Mouse (Mus musculus) thymus, adult 2 months (tissue): ENCODE measurements around the gene Hgfac. TPM values are rescaled to one million over a fixed set of nuclear protein-coding genes. Genes with fewer than 3 reads are reported as not detected.

Source experiments
- DNase-seq: peaks from one replicate; pipeline ENCODE4 v3.0.0; 2021
- H3K27ac ChIP-seq: fragments of 200-500 bp; 2 replicates; pipeline ENCODE4 v1.5.1; 2012; ENCODE audit warnings: low read length, control low read depth; ENCODE audit not compliant: control insufficient read depth, insufficient read depth
- H3K27me3 ChIP-seq: fragments of 200-500 bp; 2 replicates; pipeline ENCODE4 v1.6.1; 2012; ENCODE audit warnings: mild to moderate bottlenecking, low read length, moderate library complexity, mixed read lengths; ENCODE audit not compliant: control insufficient read depth, insufficient read depth
- H3K36me3 ChIP-seq: fragments of 200-500 bp; 2 replicates; pipeline ENCODE4 v1.6.1; 2012; ENCODE audit warnings: mild to moderate bottlenecking, low read length, moderate library complexity; ENCODE audit not compliant: control insufficient read depth, insufficient read depth
- H3K4me1 ChIP-seq: fragments of 200-500 bp; replicated peaks from 2 replicates; pipeline ENCODE4 v1.6.1; 2012; ENCODE audit warnings: low read length; ENCODE audit not compliant: control insufficient read depth, insufficient read depth
- H3K4me3 ChIP-seq: fragments of 200-500 bp; 2 replicates; pipeline ENCODE4 v1.5.1; 2012; ENCODE audit warnings: mild to moderate bottlenecking, low read length, control low read depth, moderate library complexity; ENCODE audit not compliant: control insufficient read depth, insufficient read depth
- CTCF ChIP-seq: fragments of 200-500 bp; IDR thresholded peaks from 2 replicates; pipeline ENCODE4 v1.5.1; 2012; ENCODE audit warnings: mild to moderate bottlenecking, control low read depth, low read length, moderate library complexity, borderline replicate concordance; ENCODE audit not compliant: control insufficient read depth, poor library complexity, insufficient read depth; ENCODE audit errors: extremely low read depth
- POLR2A ChIP-seq: fragments of 200-500 bp; IDR thresholded peaks from 2 replicates; pipeline ENCODE4 v1.6.1; 2012; ENCODE audit warnings: mild to moderate bottlenecking, low read length, control low read depth, moderate library complexity; ENCODE audit not compliant: control insufficient read depth, poor library complexity, insufficient read depth; ENCODE audit errors: extremely low read depth
- WGBS: fragments of 180-500 bp; shearing (Covaris S2); methylation state at CpG from one replicate; pipeline ENCODE4 v1.1.7; 2018; 5-methylcytosine and 5-hydroxymethylcytosine counted together
- polyA plus RNA-seq: library from polyadenylated mRNA; depleted of rRNA; stranded (reverse); fragments of >200 nt; gene quantifications from 2 replicates; pipeline ENCODE4 v1.2.3, GENCODE M21; 2012

The Hgfac gene
- polyA plus RNA-seq, 1 experiment, result 5.7 TPM

DNA sequence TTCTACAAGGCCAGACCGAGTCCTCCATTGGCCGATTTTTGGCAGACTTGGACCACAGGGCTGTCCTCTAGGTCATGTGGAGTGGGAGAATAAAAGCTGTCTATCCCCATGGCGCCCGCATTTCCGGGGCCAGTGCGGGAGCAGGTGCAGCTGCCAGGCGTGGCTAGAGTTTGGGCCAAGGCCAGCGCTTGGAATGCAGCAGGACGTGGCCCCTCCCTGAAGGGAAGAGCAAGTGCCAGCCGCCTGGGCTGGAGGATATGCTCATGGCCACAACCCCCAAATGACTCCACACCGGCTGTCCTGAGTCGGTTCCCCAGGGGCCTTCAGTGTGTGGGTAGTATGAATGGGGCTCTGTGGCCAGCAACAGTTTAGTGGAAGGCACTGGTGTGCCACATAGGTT, 13.8 kb downstream of the Hgfac start:
- peaks cover 4% of the 10 kb centered on the region for H3K4me1 ChIP-seq

DNA sequence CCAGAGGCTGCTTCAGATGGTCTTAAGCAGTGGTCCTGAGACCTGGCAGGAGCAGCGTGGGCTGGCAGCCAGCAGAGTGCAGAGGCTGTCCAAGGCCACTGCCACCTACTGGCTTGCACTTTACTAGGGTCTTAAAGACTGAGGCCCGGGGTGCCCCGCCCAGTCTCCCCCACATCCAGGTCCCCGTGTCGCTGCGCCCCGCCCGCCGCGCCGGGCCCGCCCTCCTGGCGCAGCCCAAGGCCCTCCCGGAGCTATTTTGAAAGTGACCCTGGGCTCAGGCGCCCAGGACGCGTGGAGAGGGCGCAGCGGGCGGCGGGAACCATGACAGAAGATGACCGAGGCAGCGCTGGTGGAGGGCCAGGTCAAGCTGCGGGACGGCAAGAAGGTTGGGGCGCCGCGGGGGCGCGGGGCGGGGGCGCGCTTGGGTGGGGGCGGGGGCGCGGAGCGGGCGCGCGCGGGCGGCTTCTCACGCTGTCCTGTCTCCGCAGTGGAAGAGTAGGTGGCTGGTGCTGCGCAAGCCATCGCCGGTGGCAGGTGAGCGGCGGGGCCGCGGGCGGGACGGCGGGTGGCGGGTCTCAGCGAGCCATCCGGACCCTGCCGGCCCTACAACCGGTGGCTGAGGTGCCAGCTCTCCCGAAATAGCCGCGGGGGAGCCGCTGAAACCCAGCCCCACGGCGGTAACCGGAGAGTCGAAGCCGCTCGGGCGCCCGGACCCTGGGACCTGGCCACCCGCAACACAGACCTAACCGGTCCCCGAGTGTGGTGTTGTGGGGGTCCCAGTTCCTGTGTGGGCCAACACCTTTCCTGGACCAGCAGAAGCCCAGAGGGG, 15.5 kb downstream of the Hgfac start, which contains the start of gene Dok7:
TSS of gene Dok7 (plus strand) at position 163 of the 829 bp plus-strand sequence.
- Histone ChIP-seq H3K27ac (no peak within 1 kb of the TSS), H3K27me3 (peaks cover 3% of the 10 kb centered on the region; the same call in 1 of the 2 replicates)
- WGBS, result 1% methylated on average over 70 of the region's 74 CpGs

More for the DNA sequence above, 13.8 kb downstream of the Hgfac start:
- 86% methylated on average over 12 of the region's 12 CpGs for WGBS
- Histone ChIP-seq H3K36me3 (no peaks in the 10 kb centered on the region), H3K4me3 (no peak overlapping the region), H3K27ac (no peak overlapping the region), H3K27me3 (peaks cover 3% of the 10 kb centered on the region; the same call in 1 of the 2 replicates)
- DNase-seq, result no peak
- TF ChIP-seq CTCF (no peak), POLR2A (no peak)

DNA sequence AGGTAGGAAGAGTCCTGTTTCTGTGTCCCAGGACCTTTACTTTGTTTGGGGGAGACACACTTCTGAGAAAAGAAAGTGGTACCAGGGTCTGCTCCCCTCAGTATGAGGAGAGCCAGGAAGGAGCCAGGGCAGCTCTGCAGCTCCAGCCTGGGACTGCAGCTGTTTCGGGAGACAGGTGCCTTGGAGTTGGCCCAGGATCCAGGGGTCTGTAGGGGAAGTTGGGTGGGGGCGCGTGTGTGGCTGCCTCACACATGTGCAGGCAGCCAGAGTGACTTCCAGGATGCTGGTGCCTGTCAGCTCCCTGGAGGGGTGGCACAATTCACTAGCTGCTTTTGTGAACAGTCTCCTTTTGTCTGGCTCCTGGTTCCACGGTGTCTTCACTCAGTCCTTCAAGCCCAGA, 16.3 kb downstream of the Hgfac start:
- Histone ChIP-seq H3K4me1 (peaks cover 4% of the 10 kb centered on the region), H3K36me3 (no peaks in the 10 kb centered on the region), H3K27ac (no peak overlapping the region), H3K4me3 (no peak overlapping the region), H3K27me3 (peaks cover 3% of the 10 kb centered on the region; the same call in 1 of the 2 replicates)
- WGBS, result 27% methylated on average over 4 of the region's 4 CpGs
- TF ChIP-seq CTCF, result no peak
- TF ChIP-seq POLR2A, result no peak
- DNase-seq, result no peak

More for the DNA sequence above, 15.5 kb downstream of the Hgfac start, which contains the start of gene Dok7:
- peak; percentile 61 for DNase-seq
- Histone ChIP-seq H3K4me3 (peak within 1 kb of the TSS; percentile 57), H3K4me1 (peaks cover 4% of the 10 kb centered on the region), H3K36me3 (no peaks in the 10 kb centered on the region)
- TF ChIP-seq POLR2A, result no peak
- TF ChIP-seq CTCF, result no peak

DNA sequence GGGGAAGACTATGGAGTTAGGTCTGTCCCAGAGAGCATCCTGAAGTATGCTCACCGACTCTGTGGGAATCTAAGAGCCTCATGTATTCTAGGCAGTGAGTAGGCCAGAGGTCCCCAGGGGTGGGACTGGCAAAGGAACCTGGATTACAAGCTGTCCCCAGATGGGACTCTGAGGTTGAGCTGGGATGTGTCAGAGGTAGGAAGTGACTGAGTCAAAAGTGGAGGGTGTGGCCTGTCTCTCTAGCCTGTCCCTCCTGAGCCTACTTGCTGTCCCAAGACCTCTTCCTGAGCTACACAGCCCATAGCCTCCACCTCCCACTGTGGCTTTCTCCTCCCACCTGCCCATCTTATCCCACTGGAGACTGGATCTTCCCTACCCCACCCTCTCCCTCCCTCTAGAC, 16.9 kb downstream of the Hgfac start:
- WGBS, result 90% methylated on average over 1 of the region's 1 CpGs
- Histone ChIP-seq H3K4me3 (no peak overlapping the region), H3K27ac (no peak overlapping the region), H3K4me1 (peaks cover 4% of the 10 kb centered on the region), H3K36me3 (no peaks in the 10 kb centered on the region), H3K27me3 (peaks cover 3% of the 10 kb centered on the region; the same call in 1 of the 2 replicates)
- DNase-seq, result no peak
- no peak for TF ChIP-seq CTCF
- TF ChIP-seq POLR2A, result no peak

DNA sequence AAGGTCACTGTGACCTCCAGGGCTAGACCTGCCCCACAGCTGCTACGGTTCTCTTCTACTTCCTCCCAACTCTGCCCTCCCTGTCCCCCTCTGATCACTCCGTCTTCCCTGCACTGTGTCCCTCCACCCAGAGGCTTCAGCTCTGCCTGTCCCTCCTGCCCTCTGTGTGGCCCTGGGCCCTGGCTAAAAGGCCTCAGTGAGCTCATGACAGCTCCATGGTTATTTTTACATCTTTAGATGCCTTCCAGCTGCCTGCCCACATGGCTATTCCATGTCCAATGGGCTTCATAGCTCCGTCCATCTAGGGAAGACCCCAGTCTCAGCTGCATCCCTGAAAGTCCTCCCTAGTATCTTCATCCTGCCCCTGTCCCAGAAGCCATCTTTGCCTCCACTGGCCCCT, 18.8 kb downstream of the Hgfac start:
- Histone ChIP-seq H3K36me3 (no peaks in the 10 kb centered on the region), H3K27me3 (peaks cover 3% of the 10 kb centered on the region; the same call in 1 of the 2 replicates), H3K4me1 (peaks cover 4% of the 10 kb centered on the region), H3K27ac (no peak overlapping the region), H3K4me3 (no peak overlapping the region)
- WGBS, result 68% methylated on average over 3 of the region's 3 CpGs
- DNase-seq, result no peak
- TF ChIP-seq CTCF (no peak), POLR2A (no peak)

DNA sequence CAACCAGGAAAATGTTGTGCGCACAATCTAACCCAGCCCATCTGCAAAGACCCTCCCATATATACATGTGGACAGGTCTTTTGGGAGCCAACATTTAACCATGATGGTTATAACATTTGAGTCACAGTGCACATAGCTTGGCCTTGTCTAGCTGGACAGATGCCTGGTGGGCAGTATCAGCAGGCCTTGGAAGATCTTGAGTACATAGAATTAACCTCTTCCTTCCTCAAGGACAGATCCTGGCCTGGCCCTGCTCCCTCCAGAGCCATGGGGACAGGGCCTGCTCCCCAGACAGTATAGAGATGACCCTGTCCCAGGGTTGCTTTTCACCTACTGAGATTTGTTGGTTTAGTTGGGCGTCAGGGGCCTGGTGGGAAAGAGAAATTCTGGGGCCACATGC, 28.5 kb downstream of the Hgfac start:
- TF ChIP-seq POLR2A (no peak), CTCF (no peak)
- H3K27me3 ChIP-seq, result no peaks in the 10 kb centered on the region
- H3K27ac ChIP-seq, result no peak overlapping the region
- no peak overlapping the region for H3K4me3 ChIP-seq
- no peak for DNase-seq
- no peaks in the 10 kb centered on the region for H3K36me3 ChIP-seq
- H3K4me1 ChIP-seq, result no peaks in the 10 kb centered on the region
- 95% methylated on average over 2 of the region's 2 CpGs for WGBS

DNA sequence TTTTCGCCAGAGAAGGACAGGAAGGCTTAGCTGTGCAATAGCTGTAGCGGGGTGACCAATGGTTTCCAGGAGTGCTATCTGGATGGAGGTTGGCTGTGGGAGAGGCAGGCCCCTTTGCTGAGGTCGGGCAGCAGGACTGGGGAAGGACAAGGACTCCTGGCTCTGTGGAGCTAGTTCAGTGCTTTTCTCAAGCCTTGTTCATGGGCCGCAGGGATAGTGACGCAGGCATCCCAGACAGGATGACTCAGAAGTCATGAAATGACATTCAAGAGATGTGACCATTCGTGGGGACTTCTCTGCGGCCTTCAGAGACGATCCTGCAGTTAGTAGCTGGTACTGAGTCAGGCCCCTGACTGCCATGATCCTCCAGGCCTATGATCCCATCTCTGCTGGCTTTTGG, 29.0 kb downstream of the Hgfac start:
- Histone ChIP-seq H3K4me1 (no peaks in the 10 kb centered on the region), H3K27ac (no peak overlapping the region), H3K36me3 (no peaks in the 10 kb centered on the region), H3K4me3 (no peak overlapping the region), H3K27me3 (no peaks in the 10 kb centered on the region)
- 95% methylated on average over 8 of the region's 8 CpGs for WGBS
- no peak for TF ChIP-seq POLR2A
- no peak for DNase-seq
